Mouse (Mus musculus) hindbrain, postnatal 0 days (tissue): ENCODE measurements around the gene Vmn1r125. TPM values are rescaled to one million over a fixed set of nuclear protein-coding genes. Genes with fewer than 3 reads are reported as not detected.
"Not testable (repeated sequence)": the region's sequence is repeated elsewhere in the genome, so short reads cannot be mapped to it uniquely, and the experiment has no call there.

Source experiments
- ATAC-seq: fragments of 200-750 bp; cut with Nextera tagmentation; 2 replicates; pipeline ENCODE4 v1.8.0; 2017; ENCODE audit warnings: mild to moderate bottlenecking, moderate TSS enrichment, moderate library complexity
- DNase-seq: peaks from one replicate; pipeline ENCODE4 v3.0.0-alpha.2; 2015; ENCODE audit warnings: low spot score
- H3K27ac ChIP-seq: fragments of 300-500 bp; sonication (generic); 2 replicates; pipeline ENCODE4 v1.5.1; 2014; ENCODE audit warnings: mild to moderate bottlenecking
- H3K27me3 ChIP-seq: fragments of 300-500 bp; sonication (generic); 2 replicates; pipeline ENCODE4 v1.6.1; 2014; ENCODE audit warnings: low read length, mixed read lengths; ENCODE audit not compliant: insufficient read depth
- H3K36me3 ChIP-seq: fragments of 300-500 bp; sonication (generic); 2 replicates; pipeline ENCODE4 v1.6.1; 2014; ENCODE audit warnings: low read length, mixed read lengths; ENCODE audit not compliant: insufficient read depth
- H3K4me1 ChIP-seq: fragments of 300-500 bp; sonication (generic); 2 replicates; pipeline ENCODE4 v1.6.1; 2014; ENCODE audit warnings: antibody characterized with exemption, low read length, mixed read lengths; ENCODE audit not compliant: insufficient read depth
- H3K4me2 ChIP-seq: fragments of 300-500 bp; sonication (generic); 2 replicates; pipeline ENCODE4 v1.6.1; 2014; ENCODE audit warnings: low read depth, mild to moderate bottlenecking, low read length, moderate library complexity, mixed read lengths
- H3K4me3 ChIP-seq: fragments of 300-500 bp; sonication (generic); 2 replicates; pipeline ENCODE4 v1.5.1; 2014; ENCODE audit warnings: low read length
- H3K9ac ChIP-seq: fragments of 300-500 bp; sonication (generic); replicated peaks from 2 replicates; pipeline ENCODE4 v1.6.1; 2014; ENCODE audit warnings: mild to moderate bottlenecking, low read length, moderate library complexity, mixed read lengths
- H3K9me3 ChIP-seq: fragments of 300-500 bp; sonication (generic); 2 replicates; pipeline ENCODE4 v1.6.1; 2016; ENCODE audit warnings: low read length, mixed read lengths
- WGBS: fragments of 180-500 bp; shearing (Covaris S2); extraction: QIAGEN DNeasy Blood & Tissue Kit; methylation state at CpG from one replicate; pipeline ENCODE4 v1.1.7; 2014; 5-methylcytosine and 5-hydroxymethylcytosine counted together
- polyA plus RNA-seq: library from polyadenylated mRNA; unstranded; fragments of >200 nt; fragmentation: Nextera tagmentation; extraction: Ambion mirVana; gene quantifications from 2 replicates; pipeline ENCODE4 v1.2.1, GENCODE M21; 2015
- total RNA-seq: library from RNA; depleted of rRNA; stranded (reverse); fragments of >200 nt; gene quantifications from 2 replicates; pipeline ENCODE4 v1.2.3, GENCODE M21; 2014; rRNA removed

The Vmn1r125 gene
- total RNA-seq (not detected in 2 replicates), polyA plus RNA-seq (not detected in 2 replicates)

DNA sequence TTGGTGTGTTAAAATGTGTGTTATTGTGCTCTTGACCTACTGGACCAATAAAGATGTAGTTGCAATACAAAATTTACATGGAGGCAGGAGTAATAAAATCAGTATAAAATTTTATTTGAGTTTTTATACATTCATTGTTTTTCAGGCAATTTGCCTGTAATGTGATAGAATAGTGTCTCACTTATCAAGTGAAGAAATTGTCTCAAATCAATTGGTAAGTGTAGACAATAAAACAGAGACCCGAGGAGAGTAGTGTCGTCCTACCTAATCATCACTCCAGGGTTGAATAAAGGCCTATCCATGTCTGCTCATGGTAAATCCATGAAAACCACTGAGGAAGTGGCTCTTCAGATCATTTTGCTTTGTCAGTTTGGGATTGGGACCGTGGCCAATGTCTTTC lies at the start of gene Vmn1r125:
TSS of gene Vmn1r125 (plus strand) at position 301 of the 400 bp plus-strand sequence.
- 64% methylated on average over 3 of the region's 3 CpGs for WGBS
- H3K4me1 ChIP-seq, H3K27me3 ChIP-seq, H3K27ac ChIP-seq, ATAC-seq, DNase-seq, H3K9ac ChIP-seq, H3K4me3 ChIP-seq, H3K9me3 ChIP-seq, H3K4me2 ChIP-seq, H3K36me3 ChIP-seq: not testable (repeated sequence)

DNA sequence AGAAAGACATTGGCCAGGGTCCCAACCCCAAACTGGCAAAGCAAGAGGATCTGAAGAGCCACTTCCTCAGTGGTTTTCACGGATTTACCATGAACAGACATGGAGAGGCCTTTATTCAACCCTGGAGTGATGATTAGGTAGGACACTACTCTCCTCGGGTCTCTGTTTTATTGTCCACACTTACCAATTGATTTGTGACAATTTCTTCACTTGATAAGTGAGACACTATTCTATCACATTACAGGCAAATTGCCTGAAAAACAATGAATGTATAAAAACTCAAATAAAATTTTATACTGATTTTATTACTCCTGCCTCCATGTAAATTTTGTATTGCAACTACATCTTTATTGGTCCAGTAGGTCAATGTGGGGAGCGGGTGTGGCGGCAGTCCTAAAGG lies 11.5 kb upstream of the Vmn1r125 start, which contains the start of gene Vmn1r124:
TSS of gene Vmn1r124 (minus strand) at position 101 of the 400 bp plus-strand sequence.
- not testable (repeated sequence) for H3K4me3 ChIP-seq, DNase-seq, H3K36me3 ChIP-seq, H3K9me3 ChIP-seq, H3K4me2 ChIP-seq, H3K27me3 ChIP-seq, H3K4me1 ChIP-seq, H3K27ac ChIP-seq, ATAC-seq, H3K9ac ChIP-seq
- 74% methylated on average over 4 of the region's 4 CpGs for WGBS

DNA sequence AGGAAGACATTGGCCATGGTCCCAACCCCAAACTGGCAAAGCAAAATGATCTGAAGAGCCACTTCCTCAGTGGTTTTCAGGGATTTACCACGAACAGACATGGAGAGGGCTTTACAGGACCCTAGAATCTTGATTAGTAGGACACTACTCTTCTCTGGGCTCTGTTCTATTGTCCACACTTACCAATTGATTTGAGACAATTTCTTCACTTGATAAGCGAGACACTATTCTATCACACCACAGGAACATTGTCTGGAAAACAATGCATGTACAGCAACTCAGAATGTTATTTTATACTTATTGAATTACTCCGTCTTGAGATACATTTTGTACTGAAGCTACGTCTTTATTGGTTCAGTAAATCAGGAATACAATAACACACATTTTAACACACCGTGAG lies 29.4 kb downstream of the Vmn1r125 start, which contains the start of gene Vmn1r126:
TSS of gene Vmn1r126 (minus strand) at position 101 of the 400 bp plus-strand sequence.
- H3K9me3 ChIP-seq, H3K9ac ChIP-seq, H3K4me3 ChIP-seq, H3K4me2 ChIP-seq, H3K27me3 ChIP-seq, H3K36me3 ChIP-seq, H3K4me1 ChIP-seq, H3K27ac ChIP-seq, ATAC-seq, DNase-seq: not testable (repeated sequence)
- no CpG with 5 or more reads among the region's 5 CpGs for WGBS

DNA sequence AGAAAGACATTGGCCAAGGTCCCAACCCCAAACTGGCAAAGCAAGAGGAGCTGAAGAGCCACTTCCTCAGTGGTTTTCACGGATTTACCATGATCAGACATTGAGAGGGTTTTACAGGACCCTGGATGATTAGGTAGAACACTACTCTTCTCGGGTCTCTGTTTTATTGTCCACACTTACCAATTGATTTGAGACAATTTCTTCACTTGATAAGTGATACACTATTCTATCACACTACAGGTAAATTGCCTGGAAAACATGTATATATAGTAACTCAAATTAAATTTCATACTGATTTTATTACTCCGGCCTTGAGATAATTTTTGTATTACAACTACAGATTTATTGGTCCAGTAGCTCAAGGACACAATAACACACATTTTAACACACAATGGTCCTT lies 47.8 kb downstream of the Vmn1r125 start, which contains the start of gene Vmn1r127:
TSS of gene Vmn1r127 (minus strand) at position 101 of the 400 bp plus-strand sequence.
- H3K27ac ChIP-seq, H3K9ac ChIP-seq, H3K4me1 ChIP-seq, H3K9me3 ChIP-seq, H3K4me3 ChIP-seq, H3K4me2 ChIP-seq, H3K36me3 ChIP-seq, H3K27me3 ChIP-seq, DNase-seq, ATAC-seq: not testable (repeated sequence)
- no CpG with 5 or more reads among the region's 3 CpGs for WGBS

Other genes with a start within 250 kb of the Vmn1r125 start
- not detected in 2 replicates for gene Vmn1r120, start 218.4 kb upstream of the Vmn1r125 start, total RNA-seq
- not detected in 2 replicates for gene Vmn1r120, start 218.4 kb upstream of the Vmn1r125 start, polyA plus RNA-seq
- gene Vmn1r121, start 173.7 kb upstream of the Vmn1r125 start, total RNA-seq, result not detected in 2 replicates
- gene Vmn1r121, start 173.7 kb upstream of the Vmn1r125 start, polyA plus RNA-seq, result not detected in 2 replicates
- gene Vmn1r122, start 138.1 kb upstream of the Vmn1r125 start, total RNA-seq, result not detected in 2 replicates
- gene Vmn1r122, start 138.1 kb upstream of the Vmn1r125 start, polyA plus RNA-seq, result not detected in 2 replicates
- gene Vmn1r123, start 110.0 kb upstream of the Vmn1r125 start, total RNA-seq, result not detected in 2 replicates
- not detected in 2 replicates for gene Vmn1r123, start 110.0 kb upstream of the Vmn1r125 start, polyA plus RNA-seq
- gene Gm5157, start 81.8 kb upstream of the Vmn1r125 start, total RNA-seq, result not detected in 2 replicates
- gene Gm5157, start 81.8 kb upstream of the Vmn1r125 start, polyA plus RNA-seq, result not detected in 2 replicates
- not detected in 2 replicates for gene Vmn1r124, start 11.6 kb upstream of the Vmn1r125 start, total RNA-seq
- not detected in 2 replicates for gene Vmn1r124, start 11.6 kb upstream of the Vmn1r125 start, polyA plus RNA-seq
- gene Vmn1r126, start 29.3 kb downstream of the Vmn1r125 start, total RNA-seq, result not detected in 2 replicates
- gene Vmn1r126, start 29.3 kb downstream of the Vmn1r125 start, polyA plus RNA-seq, result not detected in 2 replicates
- gene Vmn1r127, start 47.7 kb downstream of the Vmn1r125 start, total RNA-seq, result not detected in 2 replicates
- not detected in 2 replicates for gene Vmn1r127, start 47.7 kb downstream of the Vmn1r125 start, polyA plus RNA-seq
- gene Vmn1r128, start 77.2 kb downstream of the Vmn1r125 start, total RNA-seq, result not detected in 2 replicates
- gene Vmn1r128, start 77.2 kb downstream of the Vmn1r125 start, polyA plus RNA-seq, result not detected in 2 replicates
- not detected in 2 replicates for gene Vmn1r129, start 89.1 kb downstream of the Vmn1r125 start, total RNA-seq
- not detected in 2 replicates for gene Vmn1r129, start 89.1 kb downstream of the Vmn1r125 start, polyA plus RNA-seq
- not detected in 2 replicates for gene Gm6882, start 160.6 kb downstream of the Vmn1r125 start, total RNA-seq
- not detected in 2 replicates for gene Gm6882, start 160.6 kb downstream of the Vmn1r125 start, polyA plus RNA-seq
- gene Vmn1r130, start 239.6 kb downstream of the Vmn1r125 start, total RNA-seq, result not detected in 2 replicates
- gene Vmn1r130, start 239.6 kb downstream of the Vmn1r125 start, polyA plus RNA-seq, result not detected in 2 replicates